Mouse (Mus musculus) activated CD4-positive, CD25-positive, alpha-beta regulatory T cell, adult 4 months (primary cell): Measurements from ENCODE around the gene Mpig6b. TPM values are rescaled to one million over a fixed set of nuclear protein-coding genes. Genes with fewer than 3 reads are reported as not detected.

Experiments used
- ATAC-seq: one replicate; pipeline ENCODE4 v1.8.0; 2017
- polyA plus RNA-seq, 2 experiments: library from polyadenylated mRNA; unstranded; fragments of 100-300 nt; shearing (Covaris generic); gene quantifications; one replicate each; pipeline ENCODE4 v1.2.1; 2017

The Mpig6b gene
- polyA plus RNA-seq, 2 experiments from 2014 or later, result not detected

GRCm38 (mm10) chr17:35058911-35059892 is 6.8 kb downstream of the Mpig6b start, which contains the start of gene Ddah2:
TSS of gene Ddah2 (plus strand) at chr17:35059035.
- ATAC-seq, result peak; percentile 80

DNA sequence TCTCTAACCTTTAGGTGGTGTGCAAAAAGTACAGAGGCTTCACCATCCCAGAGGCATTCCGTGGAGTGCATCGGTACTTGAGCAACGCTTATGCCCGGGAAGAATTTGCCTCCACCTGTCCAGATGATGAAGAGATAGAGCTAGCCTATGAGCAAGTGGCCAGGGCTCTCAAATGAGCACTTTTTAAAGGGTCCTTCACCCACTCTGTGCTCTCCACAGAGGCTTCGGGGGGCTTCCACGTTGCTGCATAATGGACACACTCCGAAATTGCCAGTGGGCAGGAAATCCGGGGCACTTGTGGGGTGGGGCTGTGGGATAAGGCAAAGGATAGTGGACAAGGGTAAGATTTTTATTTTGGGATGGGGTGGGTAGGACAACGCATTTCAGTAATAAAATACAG is 7.7 kb downstream of the Mpig6b start:
- no peak for ATAC-seq

GRCm38 (mm10) chr17:35057090-35057489 is 8.9 kb downstream of the Mpig6b start:
- no peak for ATAC-seq

DNA sequence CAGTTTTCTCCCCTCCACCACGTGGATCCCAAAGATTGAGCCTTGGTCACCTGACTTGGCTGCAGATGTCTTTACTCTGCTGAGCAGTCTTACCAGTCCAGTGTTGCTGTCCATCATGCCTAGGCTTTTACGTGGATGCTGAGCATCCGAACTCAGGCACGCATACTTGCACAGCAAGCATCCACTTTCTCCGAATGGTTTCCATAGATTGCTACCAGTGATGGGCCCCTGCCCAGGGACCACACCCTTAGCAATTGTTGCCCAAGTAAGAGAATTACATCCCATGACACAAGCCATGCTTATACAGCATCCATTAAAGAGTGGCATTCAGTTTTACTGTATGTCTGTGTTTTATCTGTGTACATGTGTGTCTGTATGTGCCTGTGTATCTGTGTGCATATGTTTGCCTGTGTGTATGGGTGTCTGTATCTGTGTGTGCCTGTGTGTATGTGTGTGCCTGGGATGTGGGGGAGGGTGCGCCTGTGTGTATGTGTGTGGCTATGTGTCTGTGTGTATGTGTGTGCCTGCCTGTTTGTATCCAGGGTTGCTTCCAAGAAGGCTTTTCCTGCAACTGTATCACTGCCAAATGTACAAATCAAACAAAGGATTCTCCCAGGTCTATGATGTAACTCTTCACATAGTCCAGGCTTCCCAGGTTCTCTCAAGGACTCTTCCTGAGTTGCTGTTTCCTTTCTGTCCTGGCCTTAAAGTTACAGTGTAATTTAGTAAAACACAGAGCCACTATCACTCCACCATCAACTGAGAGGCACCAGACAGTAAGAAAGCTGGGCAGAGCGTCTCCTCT is 10.1 kb downstream of the Mpig6b start:
- ATAC-seq, result no peak

GRCm38 (mm10) chr17:35052271-35052798 is 13.6 kb downstream of the Mpig6b start:
- ATAC-seq, result no peak

- ATAC-seq, result peak; percentile 91
Observed at GRCm38 (mm10) chr17:35051156-35052086, 14.6 kb downstream of the Mpig6b start.

DNA sequence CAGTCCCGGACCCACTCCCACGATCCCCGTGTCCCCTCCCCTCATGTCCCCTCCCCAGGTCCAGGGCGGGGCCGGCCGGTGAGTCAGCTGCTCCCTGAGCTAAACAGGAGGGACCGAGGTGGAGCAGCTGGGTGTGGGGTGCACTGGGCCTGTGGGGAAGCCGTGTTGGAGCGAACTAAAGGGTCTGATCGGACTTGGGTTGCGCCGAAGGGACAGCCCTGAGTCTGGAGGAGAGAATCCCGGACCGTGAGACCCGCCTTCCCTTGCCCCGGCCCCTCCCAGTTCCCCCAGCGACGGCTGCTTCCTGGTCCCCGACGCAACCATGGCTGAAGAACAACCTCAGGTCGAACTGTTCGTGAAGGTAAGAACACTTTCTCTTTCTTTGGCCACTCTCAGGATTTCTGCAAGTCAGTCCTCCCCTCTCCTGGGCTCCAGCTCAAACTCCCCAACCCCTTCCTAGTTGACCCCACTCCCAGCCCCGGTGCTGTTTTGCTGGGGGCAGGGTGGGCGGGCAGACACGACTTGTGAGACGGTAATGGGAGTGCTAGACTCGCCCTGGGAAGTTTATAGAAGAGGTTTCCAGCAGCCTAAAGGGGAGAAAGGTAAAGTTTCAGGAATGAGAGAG is 15.7 kb downstream of the Mpig6b start:
- ATAC-seq, result no peak

GRCm38 (mm10) chr17:35049561-35050016 is 16.4 kb downstream of the Mpig6b start, which contains the start of gene Clic1:
TSS of gene Clic1 (plus strand) at chr17:35049966.
- ATAC-seq, result no peak

GRCm38 (mm10) chr17:35048932-35049440 is 17.0 kb downstream of the Mpig6b start:
- no peak for ATAC-seq

DNA sequence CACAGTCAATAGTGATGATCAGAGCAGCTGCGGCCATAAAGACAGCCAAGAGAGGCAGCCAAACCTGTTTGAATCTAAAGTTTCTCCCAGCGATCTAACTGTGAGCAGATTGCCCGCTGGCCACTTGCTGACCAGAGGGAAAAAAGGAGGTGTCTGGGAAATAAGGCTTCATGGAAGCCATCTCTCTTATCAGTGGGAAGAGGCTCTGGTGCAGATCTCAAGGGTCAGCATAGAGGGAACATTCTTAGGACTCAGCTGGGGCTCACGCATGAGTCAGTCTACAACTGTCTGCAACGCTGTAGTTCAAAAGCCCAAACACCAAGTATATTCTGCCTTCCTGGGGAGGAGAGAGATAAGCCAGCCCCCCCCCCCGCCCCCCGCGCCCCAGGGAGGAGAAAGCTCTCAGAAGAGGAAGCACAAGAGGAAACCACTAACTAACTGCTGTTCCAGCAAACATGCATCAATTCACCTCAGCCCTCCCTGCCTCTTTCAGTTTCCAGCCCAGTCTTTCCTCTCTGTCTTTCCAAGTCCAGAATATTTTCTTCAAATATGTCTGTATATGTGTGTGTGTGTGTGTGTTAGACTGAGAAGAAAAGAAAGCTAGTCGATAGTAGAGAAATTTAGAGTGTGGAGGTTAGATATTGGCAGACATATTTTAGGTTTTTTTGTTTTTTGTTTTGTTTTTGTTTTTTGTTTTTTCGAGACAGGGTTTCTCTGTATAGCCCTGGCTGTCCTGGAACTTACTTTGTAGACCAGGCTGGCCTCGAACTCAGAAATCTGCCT is 17.6 kb downstream of the Mpig6b start:
- ATAC-seq, result peak; percentile 11

GRCm38 (mm10) chr17:35047688-35048087 is 18.3 kb downstream of the Mpig6b start:
- ATAC-seq, result no peak

- ATAC-seq, result peak; percentile 80
Observed at GRCm38 (mm10) chr17:35046681-35047455, 19.1 kb downstream of the Mpig6b start, which contains the start of gene Msh5. TSS of gene Msh5 (minus strand) at chr17:35046745.

GRCm38 (mm10) chr17:35045807-35046680 is 19.9 kb downstream of the Mpig6b start:
- no peak for ATAC-seq

- ATAC-seq, result no peak
Observed at GRCm38 (mm10) chr17:35044904-35045806, 20.8 kb downstream of the Mpig6b start.

DNA sequence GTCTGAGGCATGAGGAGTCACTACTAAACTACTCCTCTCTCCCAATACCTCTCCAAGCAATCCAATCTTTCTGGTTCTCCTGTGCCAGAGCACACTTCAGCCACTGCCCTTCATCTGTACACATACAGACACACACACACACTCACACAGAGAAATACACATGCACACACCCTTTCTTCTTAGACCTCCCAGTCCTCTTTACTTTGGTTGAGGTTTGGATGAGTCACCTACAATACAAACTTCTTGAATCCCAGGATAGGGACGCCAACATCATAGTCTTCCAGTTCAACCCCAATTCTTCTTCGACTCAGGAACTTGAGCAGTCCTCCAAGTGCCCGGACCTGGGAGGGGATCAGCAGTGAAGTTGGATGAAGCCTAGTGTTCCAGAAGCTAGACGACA is 22.2 kb downstream of the Mpig6b start:
- ATAC-seq, result no peak

GRCm38 (mm10) chr17:35039121-35039873 is 26.7 kb downstream of the Mpig6b start:
- ATAC-seq, result no peak
